Mouse (Mus musculus) right cerebral cortex, adult 2 months (tissue): ENCODE measurements at regions not wholly inside any gene's neighbourhood (a gene's known extent, or its start where the extent isn't known, plus 50 kb on each side); places are given as distances from the start of the nearest gene placed in this dataset.

Source experiments
- DNase-seq, 2 experiments: peaks; one replicate each; pipeline ENCODE4 v3.0.0; 2021 to 2022; ENCODE audit warnings: low spot score in 2 of 2

DNA sequence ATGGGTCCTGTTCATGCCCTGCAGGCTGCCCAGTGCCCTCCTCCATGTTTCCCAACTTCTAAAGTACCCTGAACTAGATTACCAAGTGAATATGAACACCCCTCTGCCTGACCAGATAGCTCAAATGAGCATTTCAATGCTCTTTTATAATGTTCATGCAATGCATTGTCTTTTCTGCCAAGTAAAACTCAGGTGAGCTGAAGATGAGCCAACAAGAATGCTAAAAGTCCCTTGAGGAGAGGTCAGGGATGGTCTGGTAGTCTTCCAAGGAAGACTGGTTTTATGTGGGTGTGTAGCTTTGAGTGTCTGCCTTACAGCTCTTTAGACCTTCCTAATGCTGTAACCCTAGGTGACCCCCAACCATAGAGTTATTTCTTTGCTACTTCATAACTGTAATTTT is 58.0 kb upstream of the Abca12 start:
- no peak for DNase-seq

DNA sequence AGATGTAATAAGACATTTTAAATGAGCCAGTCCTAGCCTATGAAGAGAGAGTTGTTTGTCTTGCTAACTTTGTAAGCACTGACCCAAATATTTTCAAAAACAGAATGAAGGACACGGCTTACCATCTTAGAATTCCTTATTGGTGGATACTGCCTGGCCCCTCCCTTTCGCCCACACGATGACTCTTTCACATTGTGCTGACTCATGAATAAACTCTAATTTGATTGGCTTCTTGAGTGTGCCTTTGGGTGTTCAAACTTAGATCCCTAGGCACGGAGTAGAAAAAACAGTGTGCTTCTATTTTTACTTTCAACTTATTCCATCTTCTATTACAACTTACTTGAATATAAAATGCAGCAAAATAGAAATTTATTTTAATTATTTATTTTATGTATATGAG is 68.4 kb upstream of the Abca12 start:
- DNase-seq = no peak

DNA sequence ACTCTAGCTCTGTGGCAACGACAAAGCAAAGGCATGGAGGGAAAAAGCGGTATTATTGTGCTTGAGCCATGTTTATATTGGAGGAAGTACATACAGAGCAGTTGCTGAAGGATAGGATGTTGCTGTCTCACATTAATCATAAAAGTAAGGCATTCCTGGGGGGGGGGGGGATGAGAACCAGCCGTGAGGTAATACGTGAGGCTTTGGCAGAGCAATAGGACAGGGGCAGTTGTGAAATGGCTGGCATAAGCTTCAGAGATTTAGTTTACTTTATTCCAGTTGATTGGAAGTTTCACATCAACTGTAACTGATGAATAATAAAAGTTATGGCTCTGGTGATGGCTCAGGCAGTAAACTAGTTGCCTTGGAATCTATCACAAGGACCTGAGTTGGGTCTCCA is 62.4 kb upstream of the Atic start:
- no peak for DNase-seq

DNA sequence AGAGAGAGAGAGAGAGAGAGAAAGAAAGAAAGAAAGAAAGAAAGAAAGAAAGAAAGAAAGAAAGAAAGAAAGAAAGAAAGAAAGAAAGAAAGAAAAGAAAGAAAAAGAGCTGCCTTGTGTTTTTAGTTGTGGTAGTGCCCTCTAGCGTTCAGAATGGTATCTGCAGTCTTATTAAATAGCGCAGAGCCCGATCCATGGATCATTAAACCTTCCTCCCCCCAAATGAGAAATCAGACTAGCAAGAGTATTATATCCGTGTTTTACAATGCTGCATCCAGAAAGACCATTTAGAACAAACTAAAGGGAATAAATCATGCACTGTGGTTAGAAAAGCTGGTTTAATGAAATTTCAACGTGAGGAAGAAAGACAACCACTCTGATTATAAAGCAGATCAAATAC is 51.1 kb upstream of the Atic start:
- peak; percentile 20 to 34 for DNase-seq

DNA sequence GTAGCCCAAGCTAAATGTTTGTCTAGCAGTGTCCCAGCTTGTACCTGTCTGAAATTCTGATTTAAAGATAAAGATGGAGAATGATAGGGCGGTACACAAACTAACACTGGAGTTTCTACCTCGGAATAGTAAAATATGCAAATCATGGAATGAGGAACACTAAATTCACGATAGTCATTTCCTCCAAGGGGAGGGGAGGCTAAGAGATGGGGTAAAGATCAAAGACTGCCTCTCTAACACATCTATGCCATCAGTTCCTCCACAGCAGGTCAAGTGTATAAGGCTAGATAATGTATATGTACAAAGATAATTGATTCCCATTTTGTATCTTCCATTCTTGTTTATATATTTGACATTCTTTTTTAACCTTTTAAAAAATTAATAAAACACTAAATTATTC is 50.4 kb upstream of the Atic start:
- DNase-seq = no peak
